Mouse (Mus musculus): Measurements from ENCODE around the gene Dclk2.

The Dclk2 gene

DNA sequence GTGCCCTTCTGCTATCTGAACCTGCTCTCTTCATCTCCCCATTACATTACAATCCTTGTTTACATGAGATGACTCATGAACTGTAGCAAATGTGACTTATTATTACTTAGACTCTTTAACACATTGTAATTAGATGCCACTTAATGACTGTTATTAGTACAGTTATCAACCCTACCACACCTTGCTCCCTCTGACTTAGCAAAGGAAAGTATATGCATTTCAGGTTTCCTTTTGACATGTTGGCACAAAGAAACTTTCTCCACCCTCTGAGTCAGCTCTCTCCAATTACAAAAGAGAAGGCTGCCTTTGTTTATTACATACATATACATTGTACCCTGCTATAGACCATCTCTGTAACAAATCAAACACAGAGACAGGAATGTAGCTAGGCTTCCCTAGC, 33.1 kb downstream of the Dclk2 start:
- no peak for DNase-seq

DNA sequence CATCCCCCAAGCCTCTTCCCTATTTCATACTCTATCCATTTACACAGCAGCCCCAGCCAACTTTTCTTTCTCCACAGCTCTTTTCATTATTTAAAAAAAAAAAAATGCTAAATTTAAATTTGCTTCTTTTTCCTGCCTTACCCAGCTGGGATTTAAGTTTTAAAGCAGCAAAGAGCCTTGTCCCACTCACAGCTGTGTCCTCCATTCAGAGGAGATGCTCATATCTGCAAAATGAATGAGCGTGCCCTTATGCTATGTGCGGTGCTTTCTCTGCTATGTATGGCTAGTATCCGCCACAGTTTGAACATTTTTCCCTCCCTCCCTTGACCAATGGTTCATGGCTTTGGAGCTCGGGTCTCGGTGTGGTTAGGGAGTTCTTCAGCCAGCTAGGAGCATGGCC, 35.5 kb downstream of the Dclk2 start:
- DNase-seq: no peak

DNA sequence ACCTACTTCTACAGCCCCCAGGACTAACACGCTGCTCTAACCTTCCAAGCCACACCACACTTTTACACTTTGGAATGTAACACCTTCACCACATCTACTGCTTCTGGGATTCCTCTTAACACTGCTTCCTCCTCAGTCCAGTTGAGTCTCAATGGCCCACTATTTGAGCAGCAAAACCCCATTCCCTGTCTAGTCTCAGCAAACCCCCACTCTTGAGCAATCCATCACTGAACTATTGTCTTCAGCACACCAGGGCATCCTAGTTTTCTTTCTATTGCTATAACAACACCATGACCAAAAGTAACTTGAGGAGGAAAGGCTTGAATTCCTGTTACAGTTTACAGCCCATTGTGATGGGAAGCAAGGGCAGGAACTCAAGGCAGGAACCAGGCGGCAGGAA, 36.2 kb downstream of the Dclk2 start:
- DNase-seq: no peak

DNA sequence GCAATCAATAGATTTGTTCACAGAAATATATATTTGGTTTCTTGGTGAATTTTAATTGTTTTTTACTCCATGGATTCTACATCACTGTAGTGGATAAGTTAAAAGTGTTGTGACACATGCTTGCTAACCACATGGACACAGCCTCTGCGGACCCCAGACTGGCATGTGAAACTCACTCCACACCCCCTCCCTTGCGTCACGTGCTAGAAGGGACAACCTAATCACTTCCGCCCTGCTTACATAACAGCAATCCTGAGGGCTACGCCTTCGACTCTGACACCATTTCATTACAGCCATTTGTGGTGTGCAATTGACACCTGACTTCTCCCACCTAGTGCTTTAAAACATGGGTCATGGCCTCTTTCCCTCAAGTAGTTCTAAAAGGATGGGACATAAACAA, 36.7 kb downstream of the Dclk2 start:
- DNase-seq: no peak

- no peak for DNase-seq
Measured at GRCm38 (mm10) chr3:86875912-86876311, 44.7 kb downstream of the Dclk2 start.

DNA sequence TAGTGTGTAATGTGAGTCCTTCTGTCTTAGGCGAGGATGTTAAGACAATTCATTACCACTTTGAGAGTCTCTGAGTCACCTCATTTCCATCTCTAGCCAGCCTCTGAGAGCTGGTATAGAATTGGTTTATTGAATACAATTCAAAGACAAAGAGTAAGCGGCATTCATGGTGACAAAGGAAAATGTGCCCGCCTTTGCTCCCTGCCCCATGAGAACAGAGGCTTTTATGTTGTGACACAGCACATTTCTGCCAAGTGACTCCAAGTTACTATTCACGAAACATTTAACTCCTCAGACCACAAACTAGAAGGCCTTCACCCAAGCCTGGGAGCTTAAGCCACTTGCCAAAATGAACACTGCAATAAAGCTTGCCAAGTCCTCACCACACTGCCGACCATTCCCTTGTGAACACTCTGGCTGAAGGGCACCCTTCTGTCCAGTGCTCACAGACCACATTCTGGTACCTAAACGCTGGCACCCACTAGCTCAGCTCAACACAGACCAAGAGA, 47.5 kb downstream of the Dclk2 start:
- DNase-seq: no peak

GRCm38 (mm10) chr3:86870952-86871351, 49.7 kb downstream of the Dclk2 start:
- no peak for DNase-seq

GRCm38 (mm10) chr3:86870411-86870810, 50.2 kb downstream of the Dclk2 start:
- no peak for DNase-seq

DNA sequence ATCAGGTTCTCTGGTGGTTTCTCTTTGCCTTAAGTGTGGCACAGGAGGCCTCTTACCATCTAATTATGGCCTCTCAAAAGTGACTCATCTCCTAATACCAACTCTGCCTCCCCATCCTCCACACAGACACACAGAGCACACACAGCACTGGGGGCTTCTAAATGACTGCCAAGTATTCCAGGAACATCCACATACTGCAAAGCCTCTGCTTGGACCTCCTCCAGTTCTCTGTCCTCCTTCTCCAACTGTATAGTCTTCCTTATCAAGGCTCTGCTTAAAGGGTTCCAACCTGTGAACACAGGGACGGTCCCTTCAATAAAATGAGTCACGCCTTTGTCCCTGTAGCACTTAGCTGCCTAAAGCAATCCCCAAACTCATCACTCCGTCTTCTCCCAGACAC, 51.9 kb downstream of the Dclk2 start:
- no peak for DNase-seq

GRCm38 (mm10) chr3:86863327-86864008, 57.2 kb downstream of the Dclk2 start:
- DNase-seq: no peak

- DNase-seq: peak; percentile 74
Measured at GRCm38 (mm10) chr3:86862939-86863311, 57.7 kb downstream of the Dclk2 start.

GRCm38 (mm10) chr3:86862245-86862938, 58.3 kb downstream of the Dclk2 start:
- DNase-seq: no peak

GRCm38 (mm10) chr3:86859791-86860190, 60.9 kb downstream of the Dclk2 start:
- no peak for DNase-seq

DNA sequence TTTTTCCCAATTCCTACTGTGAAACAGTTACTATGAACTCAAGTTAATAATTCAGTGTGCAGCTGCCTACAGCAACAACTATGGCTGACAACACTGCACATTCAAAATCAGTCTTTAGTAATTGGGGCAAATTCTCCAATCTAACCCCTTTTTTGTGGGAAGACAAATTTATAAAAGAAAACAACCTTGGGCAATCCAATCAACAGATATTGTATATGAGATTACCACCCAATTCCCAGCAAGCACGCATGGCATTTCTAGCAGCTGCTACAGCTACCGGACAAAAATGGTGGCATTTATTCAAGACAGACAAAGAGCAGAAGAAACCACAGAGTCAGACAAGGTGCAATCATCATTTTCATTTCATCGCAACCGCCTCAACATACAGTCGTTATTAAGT, 62.0 kb downstream of the Dclk2 start:
- no peak for DNase-seq

DNA sequence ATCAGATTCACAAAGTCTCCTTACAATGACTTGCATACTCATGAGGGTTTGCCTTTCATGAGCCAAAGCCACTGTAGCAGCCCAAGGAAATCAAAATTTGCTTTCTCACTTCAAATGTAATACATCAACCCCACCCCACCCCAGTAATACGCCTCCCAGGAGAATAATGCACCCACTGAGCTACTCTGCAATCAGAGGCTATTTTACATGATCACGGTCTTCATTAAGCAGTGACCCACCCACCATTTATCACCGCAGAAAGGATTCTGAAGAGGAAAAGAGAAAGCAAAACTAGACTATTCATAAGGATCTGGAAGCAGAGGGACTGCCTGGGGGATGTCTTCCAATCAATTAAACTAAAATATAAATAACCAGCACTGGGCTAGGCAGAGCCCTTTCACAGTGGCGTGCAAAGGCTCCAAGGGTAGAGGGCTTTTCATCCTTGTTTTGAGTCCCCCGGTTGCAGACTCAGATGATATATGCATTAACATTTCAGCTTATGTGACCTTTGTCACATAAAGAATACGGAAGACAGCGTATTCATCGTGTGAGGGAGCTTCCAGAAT, 62.7 kb downstream of the Dclk2 start:
- DNase-seq: no peak

DNA sequence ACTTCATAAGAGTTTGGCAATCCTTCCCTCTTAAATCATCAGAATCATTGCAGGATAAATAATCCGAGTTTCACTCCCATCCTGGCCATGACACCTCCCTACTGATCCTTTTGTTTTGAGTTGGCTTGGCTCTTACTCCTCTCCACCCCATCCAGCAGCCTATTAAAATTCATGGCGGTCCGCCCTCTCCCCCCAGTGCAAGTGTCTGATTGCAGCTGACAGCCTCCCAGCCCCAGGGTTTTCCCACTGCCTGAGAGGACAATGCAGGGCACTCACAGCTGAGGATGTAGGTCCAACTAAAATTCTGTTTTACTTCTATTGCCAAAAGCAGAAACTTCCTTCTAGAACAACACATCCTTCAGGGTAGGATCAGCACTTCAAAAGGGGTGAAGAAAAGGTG, 67.8 kb downstream of the Dclk2 start:
- no peak for DNase-seq

DNA sequence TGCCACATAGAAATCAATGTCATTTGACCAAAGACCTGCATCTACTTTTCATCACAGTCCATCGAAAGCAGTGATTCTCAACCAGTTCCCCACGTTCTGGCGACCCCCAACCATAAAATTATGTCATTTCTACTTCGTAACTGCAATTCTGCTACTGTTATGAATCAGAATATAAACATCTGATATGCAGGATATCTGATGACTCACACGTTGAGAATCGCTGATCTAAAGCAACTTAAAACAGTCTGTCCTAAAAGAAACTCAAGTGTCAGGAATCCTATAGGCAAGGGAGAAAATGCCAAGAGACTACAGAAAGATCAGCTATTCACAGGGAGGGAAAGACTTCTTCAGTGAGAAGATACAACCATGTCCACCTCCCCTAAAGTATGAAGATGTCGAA, 69.5 kb downstream of the Dclk2 start:
- no peak for DNase-seq

DNA sequence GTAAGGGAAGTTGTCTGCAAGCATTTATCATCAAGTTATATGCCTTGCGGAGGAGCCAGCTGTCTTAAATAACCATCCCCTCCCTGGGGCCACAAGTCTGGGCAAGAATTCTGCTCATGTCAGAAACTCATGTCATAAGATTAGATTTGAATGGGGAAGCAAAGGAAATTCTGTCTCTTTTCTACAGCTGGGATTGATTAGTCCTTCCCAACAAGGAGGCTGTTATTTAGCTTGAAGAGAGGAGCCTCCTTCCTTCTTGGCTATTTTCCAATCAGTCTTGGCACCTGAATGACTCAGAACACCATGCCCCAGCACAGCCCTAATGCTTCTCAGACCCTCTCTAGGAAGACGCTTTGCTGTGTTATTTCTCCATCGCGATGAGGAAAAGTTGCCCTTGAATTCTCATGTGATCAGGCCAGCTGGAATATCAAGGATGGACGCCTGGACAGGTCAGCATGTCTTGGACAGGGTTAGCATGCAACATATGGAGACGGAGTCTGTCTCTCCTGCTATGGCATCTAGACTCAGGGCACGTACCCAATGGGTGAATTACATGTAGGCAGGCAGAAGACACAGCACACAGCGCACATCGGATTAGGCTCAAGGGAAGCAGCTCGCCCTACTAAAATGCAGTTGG, 70.1 kb downstream of the Dclk2 start:
- DNase-seq: peak; percentile 77

DNA sequence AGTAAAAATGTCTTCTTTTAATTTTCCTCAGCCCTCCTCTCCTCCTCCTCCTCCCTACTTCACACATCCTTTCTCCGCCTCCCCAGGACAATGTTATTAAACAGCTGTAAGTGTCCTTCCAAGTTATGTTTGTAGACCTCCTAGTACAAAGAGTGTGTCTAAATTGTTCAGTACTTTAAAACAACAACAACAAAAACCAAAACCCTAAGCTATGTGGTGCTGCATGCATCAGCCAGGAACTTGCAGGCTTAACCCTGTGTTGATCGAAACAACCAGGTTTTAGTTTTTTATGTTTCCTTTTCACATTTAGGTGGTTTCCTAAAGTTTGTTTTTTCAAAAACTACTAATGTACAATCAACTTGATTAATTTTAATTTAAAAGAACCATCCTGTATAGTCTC, 71.3 kb downstream of the Dclk2 start:
- no peak for DNase-seq

- no peak for DNase-seq
Measured at GRCm38 (mm10) chr3:86847536-86847935, 73.1 kb downstream of the Dclk2 start.

GRCm38 (mm10) chr3:86846036-86846435, 74.6 kb downstream of the Dclk2 start:
- peak; percentile 49 for DNase-seq

- no peak for DNase-seq
Measured at GRCm38 (mm10) chr3:86845578-86845977, 75.1 kb downstream of the Dclk2 start.

DNA sequence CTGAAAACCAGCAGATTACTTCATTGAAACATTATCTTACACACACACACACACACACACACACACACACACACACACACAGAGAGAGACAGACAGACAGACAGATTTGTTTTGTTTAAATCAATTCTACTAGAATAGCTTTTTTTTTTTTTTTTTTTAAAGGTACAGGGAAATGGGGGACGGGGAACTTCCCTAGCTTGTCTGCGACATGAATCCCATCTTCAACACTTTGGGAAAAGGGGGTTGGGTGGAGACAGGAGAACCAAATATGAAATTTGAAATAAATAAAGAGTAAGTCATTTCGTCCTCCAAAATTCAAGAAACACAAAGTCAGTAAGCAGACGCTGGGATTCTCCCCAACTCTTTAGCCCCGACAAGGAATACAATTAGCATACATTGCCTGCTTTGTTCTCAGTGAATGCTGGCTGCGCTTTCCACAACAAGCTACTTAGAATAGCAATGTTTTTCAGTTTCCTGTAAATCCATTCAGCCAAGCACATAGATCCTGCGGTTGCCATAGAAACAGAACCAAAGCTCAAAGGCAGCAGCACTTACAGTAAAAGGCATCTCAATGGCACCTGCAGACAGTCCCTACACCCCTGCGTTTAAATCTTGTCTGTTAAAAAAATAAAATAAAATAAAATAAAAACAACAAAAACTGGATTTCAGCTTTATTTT, 75.7 kb downstream of the Dclk2 start:
- peak; percentile 66 for DNase-seq

Data from embryo, embryonic 11 days (tissue).